Mouse (Mus musculus): ENCODE measurements around the gene Prss30.
A peak's percentile ranks its signal among the peaks of the same experiment; 100 is the strongest.
"Not testable (repeated sequence)": the region's sequence is repeated elsewhere in the genome, so short reads cannot be mapped to it uniquely, and the experiment has no call there.

Prss30 gene

GRCm38 (mm10) chr17:23984989-23985388 is 4.6 kb upstream of the Prss30 start:
- DNase-seq (ENCODE audit: low read depth): no peak

- DNase-seq (ENCODE audit: low read depth): peak; percentile 43
These were observed 2.5 kb upstream of the Prss30 start for GRCm38 (mm10) chr17:23982912-23983311.

GRCm38 (mm10) chr17:23979471-23979870 is 895 bp downstream of the Prss30 start:
- DNase-seq (ENCODE audit: low read depth): peak; percentile 29

- DNase-seq (ENCODE audit: low read depth): no peak
These were observed 3.7 kb downstream of the Prss30 start for GRCm38 (mm10) chr17:23976665-23977064.

GRCm38 (mm10) chr17:23971315-23971714 is 9.1 kb downstream of the Prss30 start:
- no peak for DNase-seq (ENCODE audit: low read depth)

- DNase-seq (ENCODE audit: low read depth): peak; percentile 88
These were observed 11.1 kb downstream of the Prss30 start for GRCm38 (mm10) chr17:23969231-23969630.

GRCm38 (mm10) chr17:23968780-23969179 is 11.6 kb downstream of the Prss30 start:
- peak; percentile 63 for DNase-seq (ENCODE audit: low read depth)

GRCm38 (mm10) chr17:23966658-23967401 is 13.5 kb downstream of the Prss30 start:
- DNase-seq (ENCODE audit: low read depth): no peak

- no peak for DNase-seq (ENCODE audit: low read depth)
These were observed 14.5 kb downstream of the Prss30 start for GRCm38 (mm10) chr17:23965805-23966425.

GRCm38 (mm10) chr17:23961573-23962122 is 18.7 kb downstream of the Prss30 start:
- no peak for DNase-seq (ENCODE audit: low read depth)

- peak; percentile 86 for DNase-seq (ENCODE audit: low read depth)
These were observed 20.2 kb downstream of the Prss30 start for GRCm38 (mm10) chr17:23960084-23960738.

- DNase-seq (ENCODE audit: low read depth): no peak
These were observed 25.2 kb downstream of the Prss30 start, which contains the start of gene Sbpl for GRCm38 (mm10) chr17:23955174-23955573. Gene Sbpl (minus strand): TSS chr17:23955274.

GRCm38 (mm10) chr17:23950828-23951227 is 29.5 kb downstream of the Prss30 start:
- not testable (repeated sequence) for DNase-seq (ENCODE audit: low read depth)

- DNase-seq (ENCODE audit: low read depth): no peak
These were observed 31.3 kb downstream of the Prss30 start for GRCm38 (mm10) chr17:23949068-23949467.

- DNase-seq (ENCODE audit: low read depth): not testable (repeated sequence)
These were observed 32.9 kb downstream of the Prss30 start for GRCm38 (mm10) chr17:23947486-23947885.

GRCm38 (mm10) chr17:23941372-23941771 is 39.0 kb downstream of the Prss30 start, which contains the start of gene Sbp:
Gene Sbp (plus strand): TSS chr17:23941672.
- no peak for DNase-seq (ENCODE audit: low read depth)

GRCm38 (mm10) chr17:23931157-23931556 is 49.2 kb downstream of the Prss30 start:
- no peak for DNase-seq (ENCODE audit: low read depth)

- DNase-seq (ENCODE audit: low read depth): no peak
These were observed 55.3 kb downstream of the Prss30 start for GRCm38 (mm10) chr17:23925090-23925493.

GRCm38 (mm10) chr17:23924531-23925007 is 55.8 kb downstream of the Prss30 start:
- DNase-seq (ENCODE audit: low read depth): peak; percentile 88
